Mouse (Mus musculus): ENCODE data around the gene Gin1.

- TF ChIP-seq CTCF (conservative IDR thresholded peaks at IDR 0.05; ENCODE audit: insufficient read depth, insufficient read length, low read depth, low read length) (no peak), POLR2A (IDR thresholded peaks at IDR 0.05; ENCODE audit: low read depth, low read length) (no peak)
Measured at GRCm38 (mm10) chr1:97773362-97773761, 3.4 kb downstream of the Gin1 start.

All from kidney, adult 2 months (tissue).